ENCODE assay signal across 28 mouse cellular contexts in the genomic region with DNA sequence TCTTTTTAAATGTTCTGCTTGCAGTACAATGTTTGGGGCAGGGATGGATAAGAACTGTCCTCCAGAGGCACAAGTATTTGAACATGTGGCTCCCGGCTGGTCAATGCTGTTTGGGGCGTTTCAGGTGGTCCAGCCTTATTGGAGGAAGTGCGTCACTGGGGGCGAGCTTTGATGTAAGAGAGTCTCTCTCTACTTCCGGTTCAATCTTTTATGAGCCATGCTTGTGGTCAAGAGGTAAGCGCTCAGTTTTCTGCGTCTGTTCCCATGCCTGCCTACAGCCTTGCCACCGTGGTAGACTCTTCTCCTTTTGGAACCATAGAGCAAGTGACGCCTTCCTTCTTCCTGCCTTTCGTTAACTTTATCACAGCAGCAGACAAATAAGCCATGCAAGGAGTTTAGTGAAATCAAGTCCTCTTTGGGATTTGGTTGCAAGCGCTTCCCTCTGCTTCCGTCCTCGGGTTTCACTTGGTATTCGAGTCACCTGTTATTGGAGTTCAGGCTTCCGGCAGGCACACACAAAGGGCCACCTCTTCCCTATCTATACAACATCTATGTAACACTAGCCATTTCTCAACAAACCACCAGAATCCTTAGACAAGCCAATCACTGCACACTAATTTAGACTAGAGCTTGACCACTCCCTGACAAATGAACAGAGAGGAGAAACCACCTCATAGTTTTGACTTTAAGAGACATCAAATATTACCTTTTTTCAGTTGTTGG. TPM values are rescaled to one million over a fixed set of nuclear protein-coding genes. Genes with fewer than 3 reads are reported as not detected.
A peak's percentile ranks its signal among the peaks of the same experiment; 100 is the strongest.
DNase-seq lines count a peak whose midpoint lies in the region; ATAC-seq and TF ChIP-seq lines count a peak whose summit lies in the region.
"Had no signal": no experiment of that assay in that cellular context is flagged by ENCODE, and none has a peak within 500 bp of the region (broad histone marks: within the 10 kb centered on the region; RNA-seq: fewer than 3 reads in every experiment).

No protein-coding gene starts in this region.

- TF ChIP-seq EP300 in lung, postnatal 0 days (IDR thresholded peaks at IDR 0.05): no peak

- H3K36me3 ChIP-seq in midbrain, embryonic 11.5 days (ENCODE audit: control insufficient read depth, insufficient read depth, low read length): no peaks in the 10 kb centered on the region
- no peaks in the 10 kb centered on the region for H3K36me3 ChIP-seq in midbrain, embryonic 14.5 days (ENCODE audit: control insufficient read depth, insufficient read depth, low read length)
- H3K36me3 ChIP-seq in lung, postnatal 0 days (ENCODE audit: insufficient read depth, low read length): no peaks in the 10 kb centered on the region
- H3K36me3 ChIP-seq: embryonic facial prominence, embryonic 12.5 days; forebrain, embryonic 10.5 days; forebrain, embryonic 15.5 days; heart, embryonic 12.5 days; hindbrain, embryonic 10.5 days; hindbrain, embryonic 15.5 days; kidney, embryonic 15.5 days; limb, embryonic 13.5 days; liver, embryonic 13.5 days; midbrain, embryonic 15.5 days had no signal

- no peaks in the 10 kb centered on the region for H3K9me3 ChIP-seq in midbrain, embryonic 11.5 days (ENCODE audit: control insufficient read depth, low read length)
- H3K9me3 ChIP-seq in midbrain, embryonic 14.5 days (ENCODE audit: control insufficient read depth, low read length): no peaks in the 10 kb centered on the region
- H3K9me3 ChIP-seq in lung, postnatal 0 days (ENCODE audit: low read length): no peaks in the 10 kb centered on the region
- H3K9me3 ChIP-seq: embryonic facial prominence, embryonic 12.5 days; forebrain, embryonic 10.5 days; forebrain, embryonic 15.5 days; heart, embryonic 12.5 days; hindbrain, embryonic 10.5 days; hindbrain, embryonic 15.5 days; kidney, embryonic 15.5 days; limb, embryonic 13.5 days; liver, embryonic 13.5 days; megakaryocyte, embryonic 14.5 days; midbrain, embryonic 15.5 days had no signal

- H3K4me2 ChIP-seq in midbrain, embryonic 11.5 days: no peak overlapping the region
- no peak overlapping the region for H3K4me2 ChIP-seq in midbrain, embryonic 14.5 days (ENCODE audit: low read length)
- no peak overlapping the region for H3K4me2 ChIP-seq in lung, postnatal 0 days (replicated peaks; ENCODE audit: low read depth, low read length)
- H3K4me2 ChIP-seq: embryonic facial prominence, embryonic 12.5 days; forebrain, embryonic 15.5 days; heart, embryonic 12.5 days; hindbrain, embryonic 15.5 days; kidney, embryonic 15.5 days; limb, embryonic 13.5 days; liver, embryonic 13.5 days; lung, embryonic 14.5 days; midbrain, embryonic 15.5 days had no signal

- no peak overlapping the region for H3K9ac ChIP-seq in midbrain, embryonic 11.5 days (ENCODE audit: low read length)
- H3K9ac ChIP-seq in midbrain, embryonic 14.5 days (replicated peaks; ENCODE audit: low read length): no peak overlapping the region
- H3K9ac ChIP-seq in lung, postnatal 0 days (replicated peaks; ENCODE audit: low read depth): no peak overlapping the region
- H3K9ac ChIP-seq: embryonic facial prominence, embryonic 12.5 days; forebrain, embryonic 15.5 days; heart, embryonic 12.5 days; hindbrain, embryonic 15.5 days; kidney, embryonic 15.5 days; limb, embryonic 13.5 days; liver, embryonic 13.5 days; lung, embryonic 14.5 days; midbrain, embryonic 15.5 days had no signal

- no peak for ATAC-seq in midbrain, embryonic 11.5 days (ENCODE audit: low FRiP score)
- no peak for ATAC-seq in midbrain, embryonic 14.5 days (ENCODE audit: low FRiP score, low TSS enrichment)
- peak; percentile 46 for ATAC-seq in common myeloid progenitor, adult 5-6 weeks (replicated peaks; ENCODE audit: low read depth, poor library complexity, severe bottlenecking)
- ATAC-seq in megakaryocyte, adult 5-6 weeks (ENCODE audit: poor library complexity, severe bottlenecking): peak; percentile 77
- ATAC-seq in lung, postnatal 0 days: no peak
- ATAC-seq: forebrain, embryonic 15.5 days; midbrain, embryonic 15.5 days had no signal

- no peak for TF ChIP-seq CTCF in lung, postnatal 0 days (IDR thresholded peaks at IDR 0.05)

- DNase-seq in midbrain, embryonic 11.5 days (ENCODE audit: low spot score, missing footprints): peak; percentile 54
- no peak for DNase-seq in midbrain, embryonic 14.5 days
- DNase-seq in lung, postnatal 0 days (ENCODE audit: low spot score): no peak
- no peak for DNase-seq in c-Kit-positive CD71-positive TER-119-positive erythroid progenitor cells, embryonic 14.5 days (ENCODE audit: low spot score)
- DNase-seq: adrenal gland, postnatal 25 days; cerebellum, adult 8-10 months; cerebellum, postnatal 25 days; embryo, embryonic 11 days; gastrocnemius, postnatal 25 days; heart, adult 2 months; kidney, adult 18-20 months; kidney, postnatal 4 days; liver, embryonic 13.5 days; lung, embryonic 14.5 days; right cerebral cortex, adult 18-20 months; spleen, adult 18-20 months had no signal

- 89% methylated on average over 15 of the region's 15 CpGs for WGBS in midbrain, embryonic 11.5 days
- 91% methylated on average over 15 of the region's 15 CpGs for WGBS in midbrain, embryonic 14.5 days
- WGBS in lung, postnatal 0 days: 74% methylated on average over 15 of the region's 15 CpGs

- H3K4me3 ChIP-seq in midbrain, embryonic 11.5 days (ENCODE audit: low read depth, low read length): no peak overlapping the region
- no peak overlapping the region for H3K4me3 ChIP-seq in midbrain, embryonic 14.5 days (replicated peaks; ENCODE audit: low read depth, low read length)
- no peak overlapping the region for H3K4me3 ChIP-seq in lung, postnatal 0 days (ENCODE audit: low read depth, low read length)
- H3K4me3 ChIP-seq: embryonic facial prominence, embryonic 12.5 days; forebrain, embryonic 10.5 days; forebrain, embryonic 15.5 days; heart, adult 2 months; heart, embryonic 12.5 days; hindbrain, embryonic 10.5 days; hindbrain, embryonic 15.5 days; kidney, embryonic 15.5 days; limb, embryonic 13.5 days; liver, embryonic 13.5 days; megakaryocyte, embryonic 14.5 days; midbrain, embryonic 15.5 days had no signal

- no peaks in the 10 kb centered on the region for H3K27me3 ChIP-seq in midbrain, embryonic 11.5 days (ENCODE audit: control insufficient read depth, insufficient read depth, low read length)
- no peaks in the 10 kb centered on the region for H3K27me3 ChIP-seq in midbrain, embryonic 14.5 days (ENCODE audit: control insufficient read depth, insufficient read depth, low read length)
- H3K27me3 ChIP-seq in lung, postnatal 0 days (replicated peaks; ENCODE audit: insufficient read depth, low read length): no peaks in the 10 kb centered on the region
- H3K27me3 ChIP-seq: embryonic facial prominence, embryonic 12.5 days; forebrain, embryonic 15.5 days; heart, embryonic 12.5 days; hindbrain, embryonic 15.5 days; kidney, embryonic 15.5 days; limb, embryonic 13.5 days; liver, embryonic 13.5 days; midbrain, embryonic 15.5 days had no signal

- H3K4me1 ChIP-seq in midbrain, embryonic 11.5 days (ENCODE audit: control insufficient read depth, insufficient read depth, low read length): no peaks in the 10 kb centered on the region
- no peaks in the 10 kb centered on the region for H3K4me1 ChIP-seq in midbrain, embryonic 14.5 days (ENCODE audit: control insufficient read depth, insufficient read depth, low read length)
- no peaks in the 10 kb centered on the region for H3K4me1 ChIP-seq in lung, postnatal 0 days (ENCODE audit: insufficient read depth, low read depth, low read length)
- H3K4me1 ChIP-seq: forebrain, embryonic 15.5 days; hindbrain, embryonic 15.5 days; midbrain, embryonic 15.5 days had no signal

- no peak overlapping the region for H3K27ac ChIP-seq in midbrain, embryonic 11.5 days (ENCODE audit: low read depth, low read length)
- no peak overlapping the region for H3K27ac ChIP-seq in midbrain, embryonic 14.5 days (replicated peaks; ENCODE audit: low read depth, low read length)
- no peak overlapping the region for H3K27ac ChIP-seq in lung, postnatal 0 days (ENCODE audit: low read length)
- H3K27ac ChIP-seq: embryonic facial prominence, embryonic 12.5 days; forebrain, embryonic 10.5 days; forebrain, embryonic 15.5 days; heart, adult 2 months; hindbrain, embryonic 10.5 days; hindbrain, embryonic 15.5 days; kidney, embryonic 15.5 days; limb, embryonic 13.5 days; liver, embryonic 13.5 days; midbrain, embryonic 15.5 days had no signal

RNA-seq across cellular contexts. Expression of a gene that starts 37.3 kb away (rescaled TPM):
- polyA plus RNA-seq in midbrain, embryonic 11.5 days (2014; fragmentation: Nextera tagmentation; extraction: Ambion mirVana): 211 and 237 TPM in 2 replicates
- polyA plus RNA-seq in midbrain, embryonic 14.5 days (2014; fragmentation: Nextera tagmentation; extraction: Ambion mirVana): 131 and 159 TPM in 2 replicates
- total RNA-seq in common myeloid progenitor, adult 5-6 weeks (2017): 85.6 and 103 TPM in 2 replicates
- total RNA-seq in megakaryocyte, adult 5-6 weeks (2015): 125 and 137 TPM in 2 replicates
- 63.8 and 68.3 TPM in 2 replicates for total RNA-seq in megakaryocyte, adult 5-6 weeks (2017)
- polyA plus RNA-seq in lung, postnatal 0 days (2015; fragmentation: Nextera tagmentation; extraction: Ambion mirVana): 66.6 and 75.3 TPM in 2 replicates

Comparison
In these comparisons a context has a peak if more than half of its experiments do, and no peak if none do; other contexts are left out.
1. ATAC-seq: peak in common myeloid progenitor, adult 5-6 weeks (single experiment) and megakaryocyte, adult 5-6 weeks (single experiment); none in midbrain, embryonic 11.5 days (single experiment), midbrain, embryonic 14.5 days (single experiment) and lung, postnatal 0 days (single experiment).